Mouse (Mus musculus): ENCODE measurements around the gene Lin7b. TPM values are rescaled to one million over a fixed set of nuclear protein-coding genes. Genes with fewer than 3 reads are reported as not detected.

Gene Lin7b
- total and polyA plus RNA-seq, 3 experiments, result 1.0 to 3.4 (median 1.6) TPM

DNA sequence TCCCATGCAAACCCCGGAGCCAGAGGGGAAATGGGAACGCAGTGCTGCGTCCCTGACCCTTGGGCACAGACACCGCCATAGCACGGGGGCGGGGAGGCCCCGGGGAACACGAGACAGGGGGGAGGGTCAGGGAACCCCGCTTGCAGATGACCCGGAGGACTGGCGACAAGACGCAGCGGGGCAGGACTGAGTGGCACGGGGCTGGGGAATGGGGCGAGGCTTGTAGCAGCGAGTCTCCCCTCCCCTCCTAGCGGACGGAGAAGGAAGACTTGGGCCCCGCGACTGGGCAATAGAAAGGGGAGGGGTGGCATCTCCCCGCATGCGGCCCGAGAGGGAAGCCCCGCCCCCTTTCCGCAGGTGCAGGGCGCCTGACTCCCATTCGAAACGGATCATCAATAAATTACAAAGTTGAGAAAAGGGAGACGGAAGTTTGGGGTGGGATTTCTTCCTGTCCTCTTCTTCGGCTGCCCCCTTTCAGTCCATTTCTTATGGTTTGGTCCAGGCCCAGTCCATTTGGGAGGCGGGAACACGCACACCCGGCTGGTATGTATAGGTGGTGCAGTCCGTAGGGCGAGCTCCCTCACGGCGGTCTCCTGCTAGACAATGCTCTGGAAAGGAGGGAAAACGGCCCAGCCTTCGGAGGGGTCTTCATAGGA is 30.8 kb downstream of the Lin7b start:
- Histone ChIP-seq H3K27ac (peak overlapping the region; percentile 33), H3K9ac (ENCODE audit: low read depth, low read length) (peak overlapping the region; percentile 78), H3K4me1 (ENCODE audit: control insufficient read depth, insufficient read depth, low read length) (peaks cover 13% of the 10 kb centered on the region), H3K79me2 (replicated peaks; ENCODE audit: control insufficient read depth, insufficient read depth, low read length) (no peaks in the 10 kb centered on the region), H3K36me3 (ENCODE audit: control insufficient read depth, insufficient read depth, low read length) (no peaks in the 10 kb centered on the region), H3K4me3 (peak overlapping the region; percentile 46), H3K27me3 (ENCODE audit: control insufficient read depth, insufficient read depth, low read length) (no peaks in the 10 kb centered on the region)
- intact Hi-C loops (cut with DNase I), result loop anchor here (5.0 kb wide), 1 partner anchor 32 kb away; no protein-coding TSS in a partner anchor
- DNase-seq, result peak; percentile 74 to 78
- TF ChIP-seq CTCF (IDR thresholded peaks at IDR 0.05), result peak; percentile 52
- TF ChIP-seq POLR2A (IDR thresholded peaks at IDR 0.05; ENCODE audit: insufficient read depth, low read depth, low read length), result 0 out of 2 replicates have a peak, but pooled peaks have one; percentile 32
- TF ChIP-seq EP300 (IDR thresholded peaks at IDR 0.05; ENCODE audit: insufficient read depth, low read depth, low read length), result 0 out of 2 replicates have a peak, but pooled peaks have one; percentile 12
- 3% methylated on average over 39 of the region's 39 CpGs for WGBS

GRCm38 (mm10) chr7:45338161-45338911 is 32.0 kb downstream of the Lin7b start:
- H3K9ac ChIP-seq (ENCODE audit: low read depth, low read length), result peak overlapping the region; percentile 61
- TF ChIP-seq POLR2A (IDR thresholded peaks at IDR 0.05; ENCODE audit: insufficient read depth, low read depth, low read length) (no peak), CTCF (IDR thresholded peaks at IDR 0.05) (no peak), EP300 (IDR thresholded peaks at IDR 0.05; ENCODE audit: insufficient read depth, low read depth, low read length) (no peak)
- peak; percentile 39 to 46 for DNase-seq
- WGBS, result 10% methylated on average over 14 of the region's 14 CpGs
- no peak overlapping the region; the same call in 1 of the 2 replicates for H3K27ac ChIP-seq
- no peaks in the 10 kb centered on the region for H3K36me3 ChIP-seq (ENCODE audit: control insufficient read depth, insufficient read depth, low read length)
- H3K4me3 ChIP-seq, result peak overlapping the region; percentile 45
- H3K79me2 ChIP-seq (replicated peaks; ENCODE audit: control insufficient read depth, insufficient read depth, low read length), result no peaks in the 10 kb centered on the region
- intact Hi-C loops (cut with DNase I), result no loop called here
- H3K4me1 ChIP-seq (ENCODE audit: control insufficient read depth, insufficient read depth, low read length), result peaks cover 13% of the 10 kb centered on the region
- no peaks in the 10 kb centered on the region for H3K27me3 ChIP-seq (ENCODE audit: control insufficient read depth, insufficient read depth, low read length)

GRCm38 (mm10) chr7:45337469-45337868 is 32.9 kb downstream of the Lin7b start:
- intact Hi-C loops (cut with DNase I), result no loop called here
- H3K27ac ChIP-seq, result peak overlapping the region; percentile 38; the same call in 1 of the 2 replicates
- 11% methylated on average over 4 of the region's 4 CpGs for WGBS
- H3K9ac ChIP-seq (ENCODE audit: low read depth, low read length), result peak overlapping the region; percentile 61
- H3K4me3 ChIP-seq, result peak overlapping the region; percentile 45
- TF ChIP-seq CTCF (IDR thresholded peaks at IDR 0.05) (no peak), POLR2A (IDR thresholded peaks at IDR 0.05; ENCODE audit: insufficient read depth, low read depth, low read length) (no peak), EP300 (IDR thresholded peaks at IDR 0.05; ENCODE audit: insufficient read depth, low read depth, low read length) (no peak)
- H3K79me2 ChIP-seq (replicated peaks; ENCODE audit: control insufficient read depth, insufficient read depth, low read length), result no peaks in the 10 kb centered on the region
- DNase-seq, result no peak
- H3K27me3 ChIP-seq (ENCODE audit: control insufficient read depth, insufficient read depth, low read length), result no peaks in the 10 kb centered on the region
- H3K36me3 ChIP-seq (ENCODE audit: control insufficient read depth, insufficient read depth, low read length), result no peaks in the 10 kb centered on the region
- peaks cover 13% of the 10 kb centered on the region for H3K4me1 ChIP-seq (ENCODE audit: control insufficient read depth, insufficient read depth, low read length)

GRCm38 (mm10) chr7:45336319-45336718 is 34.1 kb downstream of the Lin7b start:
- no peak for TF ChIP-seq CTCF (IDR thresholded peaks at IDR 0.05)
- no peak for TF ChIP-seq EP300 (IDR thresholded peaks at IDR 0.05; ENCODE audit: insufficient read depth, low read depth, low read length)
- TF ChIP-seq POLR2A (IDR thresholded peaks at IDR 0.05; ENCODE audit: insufficient read depth, low read depth, low read length), result no peak
- DNase-seq, result no peak
- H3K4me1 ChIP-seq (ENCODE audit: control insufficient read depth, insufficient read depth, low read length), result peaks cover 13% of the 10 kb centered on the region
- no peak overlapping the region for H3K9ac ChIP-seq (ENCODE audit: low read depth, low read length)
- peak overlapping the region; percentile 50 for H3K4me3 ChIP-seq
- peak overlapping the region; percentile 13 for H3K27ac ChIP-seq
- intact Hi-C loops (cut with DNase I), result no loop called here
- H3K79me2 ChIP-seq (replicated peaks; ENCODE audit: control insufficient read depth, insufficient read depth, low read length), result no peaks in the 10 kb centered on the region
- H3K36me3 ChIP-seq (ENCODE audit: control insufficient read depth, insufficient read depth, low read length), result no peaks in the 10 kb centered on the region
- H3K27me3 ChIP-seq (ENCODE audit: control insufficient read depth, insufficient read depth, low read length), result no peaks in the 10 kb centered on the region
- WGBS, result 80% methylated on average over 4 of the region's 4 CpGs

DNA sequence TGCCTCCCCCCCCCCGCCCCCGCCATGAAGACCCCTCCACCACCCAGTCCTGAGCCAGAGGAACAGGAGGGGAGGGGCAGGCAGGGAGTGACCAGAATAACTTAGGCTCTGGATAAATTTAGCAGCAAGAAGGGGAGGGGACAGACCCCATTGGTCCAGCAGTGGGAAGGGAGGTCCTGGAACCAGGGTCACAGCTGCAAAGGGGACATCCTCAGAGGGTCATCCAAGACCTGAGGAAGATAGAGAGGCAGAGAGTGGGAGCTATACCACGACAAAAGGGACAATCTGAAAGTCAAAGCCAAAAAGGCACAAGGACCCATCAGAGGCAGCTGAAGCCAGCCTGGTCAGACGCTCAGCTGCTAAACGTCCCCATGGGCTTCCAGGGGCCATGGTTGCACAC is 35.3 kb downstream of the Lin7b start, which contains the start of gene Hrc:
Gene Hrc (plus strand): TSS at position 235 of the 400 bp plus-strand sequence.
- Histone ChIP-seq H3K36me3 (ENCODE audit: control insufficient read depth, insufficient read depth, low read length) (no peaks in the 10 kb centered on the region), H3K4me3 (peak within 1 kb of the TSS; percentile 50), H3K79me2 (replicated peaks; ENCODE audit: control insufficient read depth, insufficient read depth, low read length) (no peaks in the 10 kb centered on the region), H3K27me3 (ENCODE audit: control insufficient read depth, insufficient read depth, low read length) (no peaks in the 10 kb centered on the region), H3K4me1 (ENCODE audit: control insufficient read depth, insufficient read depth, low read length) (peaks cover 4% of the 10 kb centered on the region), H3K27ac (peak within 1 kb of the TSS; percentile 87), H3K9ac (ENCODE audit: low read depth, low read length) (peak within 1 kb of the TSS; percentile 49)
- intact Hi-C loops (cut with DNase I), result loop anchor here (2.0 kb wide), 1 partner anchor 34 kb away; no protein-coding TSS in a partner anchor
- 32% methylated on average over 5 of the region's 5 CpGs for WGBS
- TF ChIP-seq POLR2A (IDR thresholded peaks at IDR 0.05; ENCODE audit: insufficient read depth, low read depth, low read length), result peak; percentile 81
- no peak for TF ChIP-seq EP300 (IDR thresholded peaks at IDR 0.05; ENCODE audit: insufficient read depth, low read depth, low read length)
- DNase-seq, result peak; percentile 57 to 74

Data from heart, adult 2 months (tissue).